Mouse (Mus musculus): Measurements from ENCODE around the gene Dusp9. TPM values are rescaled to one million over a fixed set of nuclear protein-coding genes. Genes with fewer than 3 reads are reported as not detected.

The Dusp9 gene
- total RNA-seq, 2 experiments from 2014 or later = 0.68 to 0.70 TPM

GRCm38 (mm10) chrX:73639901-73640469, 766 bp downstream of the Dusp9 start:
- no peak for DNase-seq (ENCODE audit: extremely low spot score in 1 of 2, low spot score in 2 of 2)
- Histone ChIP-seq H3K27ac (no peak overlapping the region), H3K4me3 (peak overlapping the region; percentile 9; the same call in 1 of the 2 replicates)
- intact Hi-C loops (cut with DNase I) = loop anchor here (5.0 kb wide), 1 partner anchor 43 kb away; no protein-coding TSS in a partner anchor
- no peak for TF ChIP-seq CTCF (IDR thresholded peaks at IDR 0.05)

GRCm38 (mm10) chrX:73645121-73645520, 5.9 kb downstream of the Dusp9 start:
- no peak for DNase-seq (ENCODE audit: extremely low spot score in 1 of 2, low spot score in 2 of 2)
- Histone ChIP-seq H3K27ac (no peak overlapping the region), H3K4me3 (no peak overlapping the region)
- no peak for TF ChIP-seq CTCF (IDR thresholded peaks at IDR 0.05)
- intact Hi-C loops (cut with DNase I) = no loop called here

- TF ChIP-seq CTCF (IDR thresholded peaks at IDR 0.05) = no peak
- DNase-seq (ENCODE audit: extremely low spot score in 1 of 2, low spot score in 2 of 2) = no peak
- H3K4me3 ChIP-seq = no peak overlapping the region
- H3K27ac ChIP-seq = no peak overlapping the region
- intact Hi-C loops (cut with DNase I) = loop anchor here (5.0 to 10.0 kb wide), 2 partner anchors 426 to 599 kb away; partner anchors contain the start of gene F8a
These were observed 11.7 kb downstream of the Dusp9 start for GRCm38 (mm10) chrX:73650869-73651268.

GRCm38 (mm10) chrX:73653392-73653791, 14.2 kb downstream of the Dusp9 start:
- Histone ChIP-seq H3K27ac (no peak overlapping the region), H3K4me3 (no peak overlapping the region)
- TF ChIP-seq CTCF (IDR thresholded peaks at IDR 0.05) = no peak
- DNase-seq (ENCODE audit: extremely low spot score in 1 of 2, low spot score in 2 of 2) = no peak
- intact Hi-C loops (cut with DNase I) = loop anchor here (5.0 to 10.0 kb wide), 2 partner anchors 429 to 601 kb away; partner anchors contain the start of gene F8a

DNA sequence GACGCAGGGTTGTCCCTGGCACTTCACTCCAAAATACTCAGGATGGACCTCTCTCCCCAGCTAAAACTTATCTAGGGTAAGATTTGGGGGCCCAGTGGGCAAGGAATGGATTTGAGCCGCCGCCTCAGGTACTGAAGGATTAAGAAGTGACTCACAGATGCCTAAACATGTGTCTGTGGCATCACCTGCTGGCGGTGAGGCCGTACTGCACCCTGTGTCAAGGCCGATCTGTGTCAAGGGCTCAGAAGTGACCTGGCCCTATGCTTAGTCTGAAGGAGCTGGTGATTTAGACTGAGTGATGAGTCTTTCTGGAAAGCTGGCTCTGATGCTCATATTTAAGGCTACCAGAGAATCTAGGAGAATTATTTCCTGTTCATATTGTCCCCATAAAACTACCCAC, 15.0 kb downstream of the Dusp9 start:
- no peak overlapping the region for H3K27ac ChIP-seq
- peak in 1 of 2 experiments; percentile 67 for DNase-seq (ENCODE audit: extremely low spot score in 1 of 2, low spot score in 2 of 2)
- no peak overlapping the region for H3K4me3 ChIP-seq
- intact Hi-C loops (cut with DNase I) = loop anchor here (2.0 to 10.0 kb wide), 3 partner anchors 83 to 602 kb away; partner anchors contain the start of gene F8a
- TF ChIP-seq CTCF (IDR thresholded peaks at IDR 0.05) = peak; percentile 77

DNA sequence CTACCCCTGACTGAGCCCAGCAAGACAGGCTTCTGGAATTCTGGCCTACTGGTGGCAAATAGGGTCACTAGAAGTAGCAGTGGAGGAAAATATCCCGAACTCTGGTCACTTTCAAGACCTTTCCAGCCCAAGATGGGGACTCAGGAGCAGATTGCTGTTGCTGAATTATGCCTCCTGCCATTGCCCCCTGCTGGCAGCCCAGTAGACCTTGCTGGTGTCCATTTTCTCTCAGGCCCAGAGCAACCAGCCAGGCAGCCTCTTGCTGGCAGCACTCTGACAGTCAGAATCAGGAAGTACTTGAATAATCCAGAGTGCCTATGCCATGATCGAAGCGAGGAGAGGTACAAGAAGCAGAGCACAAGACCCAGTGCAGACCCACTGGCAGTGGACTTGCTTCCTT, 16.3 kb downstream of the Dusp9 start:
- Histone ChIP-seq H3K27ac (no peak overlapping the region), H3K4me3 (no peak overlapping the region)
- TF ChIP-seq CTCF (IDR thresholded peaks at IDR 0.05) = peak; percentile 44
- no peak for DNase-seq (ENCODE audit: extremely low spot score in 1 of 2, low spot score in 2 of 2)
- intact Hi-C loops (cut with DNase I) = loop anchor here (1.0 to 10.0 kb wide), 3 partner anchors 62 to 431 kb away; partner anchors contain the start of gene F8a

DNA sequence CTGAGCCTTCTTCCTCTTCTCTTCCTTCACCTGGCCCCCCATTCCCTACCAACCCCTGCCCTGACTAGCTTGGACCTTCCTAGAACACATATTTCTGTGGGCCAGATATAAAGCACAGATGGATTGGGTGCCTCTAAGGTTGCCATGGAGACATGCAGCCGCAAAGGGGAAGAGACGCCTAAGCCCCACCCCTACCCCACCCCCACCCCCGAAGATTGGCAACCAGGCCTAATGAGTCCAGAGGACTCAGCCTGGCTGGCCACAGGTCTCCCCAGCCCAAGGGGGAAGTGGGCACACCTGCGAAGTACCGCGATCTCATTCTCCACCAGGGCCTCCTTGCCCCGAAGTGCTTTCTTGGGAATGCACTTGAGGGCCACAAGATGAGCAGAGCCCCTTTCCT, 19.2 kb downstream of the Dusp9 start:
- no peak overlapping the region for H3K4me3 ChIP-seq
- intact Hi-C loops (cut with DNase I) = loop anchor here (10.0 kb wide), 1 partner anchor 434 kb away; the partner anchor contains the start of gene F8a
- no peak for DNase-seq (ENCODE audit: extremely low spot score in 1 of 2, low spot score in 2 of 2)
- TF ChIP-seq CTCF (IDR thresholded peaks at IDR 0.05) = no peak
- no peak overlapping the region; the same call in none of the 2 replicates for H3K27ac ChIP-seq

DNA sequence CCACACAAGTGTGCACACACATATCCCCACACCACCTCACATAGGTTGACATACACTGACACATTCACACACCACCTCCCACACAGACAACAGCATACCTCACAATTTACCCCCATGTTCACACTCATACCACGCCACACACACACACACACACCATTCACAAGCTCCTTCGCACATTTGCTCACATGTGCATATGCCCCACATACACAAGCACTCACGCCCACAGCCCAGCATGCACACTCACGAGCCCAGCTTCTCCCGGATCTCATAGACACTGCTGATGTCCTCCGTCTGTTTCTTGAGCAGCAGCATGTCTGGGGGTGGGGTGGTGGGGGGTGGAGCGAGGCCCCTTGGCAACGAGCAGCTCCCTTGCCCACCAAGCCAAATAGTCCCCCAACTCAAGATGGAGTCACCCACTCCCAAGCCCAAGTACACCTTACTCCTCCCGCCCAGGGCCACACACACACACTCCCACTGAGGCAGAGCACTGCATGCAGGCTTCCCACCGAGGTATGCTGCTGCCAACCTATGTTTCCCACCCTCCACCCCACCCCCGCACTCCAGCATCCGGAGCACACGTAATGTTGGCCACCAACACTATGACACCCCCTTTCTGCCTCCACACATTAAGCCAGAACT, 19.8 kb downstream of the Dusp9 start:
- peak in 1 of 2 experiments; percentile 24 for DNase-seq (ENCODE audit: extremely low spot score in 1 of 2, low spot score in 2 of 2)
- TF ChIP-seq CTCF (IDR thresholded peaks at IDR 0.05) = no peak
- peak overlapping the region; percentile 44 for H3K4me3 ChIP-seq
- intact Hi-C loops (cut with DNase I) = loop anchor here (10.0 kb wide), 1 partner anchor 434 kb away; the partner anchor contains the start of gene F8a
- H3K27ac ChIP-seq = peak overlapping the region; percentile 88

- peak within 1 kb of the TSS; percentile 88 for H3K27ac ChIP-seq
- DNase-seq (ENCODE audit: extremely low spot score in 1 of 2, low spot score in 2 of 2) = no peak
- H3K4me3 ChIP-seq = peak within 1 kb of the TSS; percentile 44
- TF ChIP-seq CTCF (IDR thresholded peaks at IDR 0.05) = no peak
- intact Hi-C loops (cut with DNase I) = loop anchor here (10.0 kb wide), 1 partner anchor 435 kb away; the partner anchor contains the start of gene F8a
These were observed 20.5 kb downstream of the Dusp9 start, which contains the start of gene Pnck for GRCm38 (mm10) chrX:73659575-73660283. TSS of gene Pnck (minus strand) at chrX:73660117.

- H3K27ac ChIP-seq = peak overlapping the region; percentile 88
- DNase-seq (ENCODE audit: extremely low spot score in 1 of 2, low spot score in 2 of 2) = no peak
- intact Hi-C loops (cut with DNase I) = no loop called here
- no peak for TF ChIP-seq CTCF (IDR thresholded peaks at IDR 0.05)
- peak overlapping the region; percentile 44; the same call in 1 of the 2 replicates for H3K4me3 ChIP-seq
These were observed 21.1 kb downstream of the Dusp9 start for GRCm38 (mm10) chrX:73660284-73660665.

GRCm38 (mm10) chrX:73663143-73663542, 23.9 kb downstream of the Dusp9 start:
- intact Hi-C loops (cut with DNase I) = no loop called here
- peak; percentile 52 for TF ChIP-seq CTCF (IDR thresholded peaks at IDR 0.05)
- Histone ChIP-seq H3K4me3 (no peak overlapping the region), H3K27ac (no peak overlapping the region)
- no peak for DNase-seq (ENCODE audit: extremely low spot score in 1 of 2, low spot score in 2 of 2)
